Mouse (Mus musculus): Measurements from ENCODE around the gene Med9. TPM values are rescaled to one million over a fixed set of nuclear protein-coding genes. Genes with fewer than 3 reads are reported as not detected.

The Med9 gene
- polyA plus RNA-seq, 1 experiment = 38.9 TPM

DNA sequence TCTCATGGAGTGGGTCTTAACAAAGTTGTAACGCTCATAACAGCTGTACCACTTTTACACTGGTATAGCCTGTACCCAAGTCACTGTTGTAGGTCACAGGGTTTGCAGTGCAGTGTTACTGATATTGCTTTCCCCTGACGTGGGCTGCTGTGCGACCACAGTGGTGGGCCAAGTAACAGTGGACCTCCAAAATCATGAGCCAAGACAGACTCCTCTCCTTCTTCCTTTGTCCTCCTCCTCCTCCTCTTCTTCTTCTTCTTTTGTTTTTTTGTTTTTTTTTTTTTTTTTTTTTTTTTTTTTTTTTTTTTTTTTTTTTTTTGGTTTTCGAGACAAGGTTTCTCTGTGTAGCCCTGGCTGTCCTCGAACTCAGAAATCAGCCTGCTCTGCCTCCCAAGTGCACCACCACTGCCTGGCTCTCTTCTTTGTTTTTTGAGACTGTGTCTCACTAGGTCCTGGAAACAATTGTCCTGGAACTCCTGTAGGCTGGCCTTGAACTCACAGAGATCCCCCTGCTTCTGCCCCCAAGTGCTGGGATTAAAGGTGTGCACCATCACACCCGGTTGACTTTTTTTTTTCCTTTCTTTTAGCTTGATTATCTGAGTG is 41.4 kb upstream of the Med9 start:
- H3K79me3 ChIP-seq (ENCODE audit: low read depth) = no peaks in the 10 kb centered on the region
- no peak for TF ChIP-seq MYOD1 (IDR thresholded peaks at IDR 0.05; ENCODE audit: control insufficient read depth, insufficient read length, low read depth)
- TF ChIP-seq FOSL1 (IDR thresholded peaks at IDR 0.05; ENCODE audit: insufficient read depth, low read length, poor library complexity, severe bottlenecking) = no peak
- TF ChIP-seq MYOG (IDR thresholded peaks at IDR 0.05; ENCODE audit: control insufficient read depth, extremely low read depth, insufficient read length) = no peak
- no peak for TF ChIP-seq CEBPB (IDR thresholded peaks at IDR 0.05; ENCODE audit: low read depth)
- no peak for TF ChIP-seq CTCF (IDR thresholded peaks at IDR 0.05; ENCODE audit: control insufficient read depth, insufficient read depth, insufficient read length)
- no peak for TF ChIP-seq USF1 (IDR thresholded peaks at IDR 0.05; ENCODE audit: low read depth)
- TF ChIP-seq MAX (IDR thresholded peaks at IDR 0.05) = no peak
- H3K27me3 ChIP-seq (ENCODE audit: control insufficient read depth, insufficient read depth, insufficient read length) = peaks cover 22% of the 10 kb centered on the region
- no peak overlapping the region for H3K4me3 ChIP-seq (ENCODE audit: insufficient read depth, poor library complexity, severe bottlenecking)
- H3ac ChIP-seq (ENCODE audit: control insufficient read depth, insufficient read length, low read depth) = no peak overlapping the region
- H3K79me2 ChIP-seq (ENCODE audit: control insufficient read depth, insufficient read depth) = no peaks in the 10 kb centered on the region
- no peaks in the 10 kb centered on the region for H3K36me3 ChIP-seq (ENCODE audit: control insufficient read depth, insufficient read depth)

DNA sequence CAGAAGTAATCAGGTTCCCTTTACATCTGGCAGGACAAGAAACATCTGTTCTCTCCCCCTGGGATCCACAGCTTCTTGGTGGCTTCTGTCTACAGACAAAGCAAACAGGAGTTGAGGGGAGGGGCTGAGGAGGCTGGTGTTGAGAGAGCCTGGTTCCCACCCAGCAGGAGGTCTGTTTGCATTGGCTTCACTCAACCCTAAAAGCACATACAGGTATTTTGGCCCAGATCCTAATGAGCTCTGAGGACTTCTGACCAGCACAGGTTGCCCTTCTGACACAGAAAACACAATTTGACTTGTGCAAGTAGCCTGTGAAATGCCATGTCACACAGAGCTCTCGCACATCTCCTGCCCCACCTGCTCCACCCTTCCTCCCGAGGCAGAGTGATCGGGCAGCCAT is 39.6 kb upstream of the Med9 start:
- Histone ChIP-seq H3K79me3 (ENCODE audit: low read depth) (no peaks in the 10 kb centered on the region), H3K36me3 (ENCODE audit: control insufficient read depth, insufficient read depth) (no peaks in the 10 kb centered on the region), H3K27me3 (ENCODE audit: control insufficient read depth, insufficient read depth, insufficient read length) (peaks cover 22% of the 10 kb centered on the region), H3K79me2 (ENCODE audit: control insufficient read depth, insufficient read depth) (no peaks in the 10 kb centered on the region), H3K4me3 (ENCODE audit: insufficient read depth, poor library complexity, severe bottlenecking) (no peak overlapping the region), H3ac (ENCODE audit: control insufficient read depth, insufficient read length, low read depth) (no peak overlapping the region)
- TF ChIP-seq FOSL1 (IDR thresholded peaks at IDR 0.05; ENCODE audit: insufficient read depth, low read length, poor library complexity, severe bottlenecking) = no peak
- no peak for TF ChIP-seq CTCF (IDR thresholded peaks at IDR 0.05; ENCODE audit: control insufficient read depth, insufficient read depth, insufficient read length)
- no peak for TF ChIP-seq MYOD1 (IDR thresholded peaks at IDR 0.05; ENCODE audit: control insufficient read depth, insufficient read length, low read depth)
- TF ChIP-seq MYOG (IDR thresholded peaks at IDR 0.05; ENCODE audit: control insufficient read depth, extremely low read depth, insufficient read length) = no peak
- TF ChIP-seq USF1 (IDR thresholded peaks at IDR 0.05; ENCODE audit: low read depth) = no peak

DNA sequence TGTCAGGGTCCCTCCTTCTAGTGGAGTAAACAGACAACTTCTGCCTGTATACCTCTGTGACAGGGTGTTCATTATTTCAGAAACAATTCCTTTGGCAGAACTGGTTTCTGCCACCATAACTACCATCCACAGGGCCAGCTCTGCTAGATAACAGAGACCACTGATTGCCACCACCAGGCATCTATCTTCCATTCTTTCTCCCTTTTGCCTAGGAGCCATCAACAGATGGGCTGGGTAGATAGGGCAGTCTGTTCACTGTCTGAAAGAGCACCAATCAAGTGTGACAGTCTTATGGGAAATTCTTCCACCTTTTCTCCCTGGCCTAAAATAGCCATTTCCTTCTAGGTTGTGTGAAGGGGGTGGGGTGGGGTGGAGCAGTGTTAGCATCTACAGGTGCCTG is 37.4 kb upstream of the Med9 start:
- no peak for TF ChIP-seq CTCF (IDR thresholded peaks at IDR 0.05; ENCODE audit: control insufficient read depth, insufficient read depth, insufficient read length)
- TF ChIP-seq USF1 (IDR thresholded peaks at IDR 0.05; ENCODE audit: low read depth) = no peak
- TF ChIP-seq MYOG (IDR thresholded peaks at IDR 0.05; ENCODE audit: control insufficient read depth, extremely low read depth, insufficient read length) = no peak
- TF ChIP-seq CEBPB (IDR thresholded peaks at IDR 0.05; ENCODE audit: low read depth) = no peak
- no peak for TF ChIP-seq FOSL1 (IDR thresholded peaks at IDR 0.05; ENCODE audit: insufficient read depth, low read length, poor library complexity, severe bottlenecking)
- TF ChIP-seq MYOD1 (IDR thresholded peaks at IDR 0.05; ENCODE audit: control insufficient read depth, insufficient read length, low read depth) = no peak
- TF ChIP-seq MAX (IDR thresholded peaks at IDR 0.05) = no peak
- no peaks in the 10 kb centered on the region for H3K79me3 ChIP-seq (ENCODE audit: low read depth)
- no peaks in the 10 kb centered on the region for H3K79me2 ChIP-seq (ENCODE audit: control insufficient read depth, insufficient read depth)
- H3K4me3 ChIP-seq (ENCODE audit: insufficient read depth, poor library complexity, severe bottlenecking) = no peak overlapping the region
- H3K36me3 ChIP-seq (ENCODE audit: control insufficient read depth, insufficient read depth) = no peaks in the 10 kb centered on the region
- H3ac ChIP-seq (ENCODE audit: control insufficient read depth, insufficient read length, low read depth) = no peak overlapping the region
- peaks cover 27% of the 10 kb centered on the region for H3K27me3 ChIP-seq (ENCODE audit: control insufficient read depth, insufficient read depth, insufficient read length)

DNA sequence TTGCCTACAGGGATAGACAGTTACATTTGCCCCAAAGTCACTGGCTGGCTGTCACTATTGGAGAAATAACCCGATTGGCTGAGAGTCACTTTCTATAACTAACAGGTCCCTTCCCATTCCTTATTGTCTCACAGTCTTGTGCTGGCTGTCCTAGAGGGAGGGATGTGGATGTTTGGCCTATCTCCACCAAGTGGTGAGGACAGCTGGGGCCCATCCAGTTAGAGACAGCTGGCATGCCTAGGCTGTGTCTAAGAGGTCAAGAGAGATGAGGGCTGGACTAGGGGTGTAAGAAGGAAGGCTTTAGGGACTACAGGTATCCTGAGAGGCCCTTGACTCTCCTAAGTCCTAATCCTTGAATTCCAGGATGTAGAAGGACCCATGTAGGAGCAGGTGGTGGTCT is 36.5 kb upstream of the Med9 start:
- Histone ChIP-seq H3K79me2 (ENCODE audit: control insufficient read depth, insufficient read depth) (no peaks in the 10 kb centered on the region), H3K4me3 (ENCODE audit: insufficient read depth, poor library complexity, severe bottlenecking) (no peak overlapping the region), H3K27me3 (ENCODE audit: control insufficient read depth, insufficient read depth, insufficient read length) (peaks cover 20% of the 10 kb centered on the region), H3K36me3 (ENCODE audit: control insufficient read depth, insufficient read depth) (no peaks in the 10 kb centered on the region), H3K79me3 (ENCODE audit: low read depth) (no peaks in the 10 kb centered on the region), H3ac (ENCODE audit: control insufficient read depth, insufficient read length, low read depth) (no peak overlapping the region)
- no peak for TF ChIP-seq CTCF (IDR thresholded peaks at IDR 0.05; ENCODE audit: control insufficient read depth, insufficient read depth, insufficient read length)
- no peak for TF ChIP-seq MAX (IDR thresholded peaks at IDR 0.05)
- TF ChIP-seq MYOG (IDR thresholded peaks at IDR 0.05; ENCODE audit: control insufficient read depth, extremely low read depth, insufficient read length) = no peak
- no peak for TF ChIP-seq CEBPB (IDR thresholded peaks at IDR 0.05; ENCODE audit: low read depth)
- TF ChIP-seq MYOD1 (IDR thresholded peaks at IDR 0.05; ENCODE audit: control insufficient read depth, insufficient read length, low read depth) = no peak
- no peak for TF ChIP-seq USF1 (IDR thresholded peaks at IDR 0.05; ENCODE audit: low read depth)
- TF ChIP-seq FOSL1 (IDR thresholded peaks at IDR 0.05; ENCODE audit: insufficient read depth, low read length, poor library complexity, severe bottlenecking) = no peak

DNA sequence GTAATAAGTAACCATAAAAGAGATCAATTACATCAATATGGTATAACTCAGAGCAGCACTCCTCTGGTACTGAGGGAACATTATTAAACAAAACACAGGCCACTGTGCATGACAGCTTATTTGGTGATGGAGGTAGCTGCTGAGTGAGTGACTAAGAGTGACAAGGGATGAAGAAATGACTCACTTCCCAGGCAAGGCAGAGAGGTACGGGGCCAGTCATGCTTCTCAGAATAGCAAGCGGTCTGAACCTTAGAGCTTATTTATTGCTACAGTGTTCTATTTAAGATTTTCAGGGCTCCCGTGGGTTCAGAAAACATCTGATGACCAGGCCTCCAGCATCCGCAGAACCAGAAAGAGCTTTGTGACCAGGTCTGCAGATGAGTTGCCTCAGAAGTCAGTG is 34.3 kb upstream of the Med9 start:
- H3K79me3 ChIP-seq (ENCODE audit: low read depth) = no peaks in the 10 kb centered on the region
- H3K36me3 ChIP-seq (ENCODE audit: control insufficient read depth, insufficient read depth) = no peaks in the 10 kb centered on the region
- no peak overlapping the region for H3K4me3 ChIP-seq (ENCODE audit: insufficient read depth, poor library complexity, severe bottlenecking)
- peaks cover 19% of the 10 kb centered on the region for H3K27me3 ChIP-seq (ENCODE audit: control insufficient read depth, insufficient read depth, insufficient read length)
- no peak overlapping the region for H3ac ChIP-seq (ENCODE audit: control insufficient read depth, insufficient read length, low read depth)
- no peaks in the 10 kb centered on the region for H3K79me2 ChIP-seq (ENCODE audit: control insufficient read depth, insufficient read depth)
- TF ChIP-seq CTCF (IDR thresholded peaks at IDR 0.05; ENCODE audit: control insufficient read depth, insufficient read depth, insufficient read length) (no peak), USF1 (IDR thresholded peaks at IDR 0.05; ENCODE audit: low read depth) (no peak)

DNA sequence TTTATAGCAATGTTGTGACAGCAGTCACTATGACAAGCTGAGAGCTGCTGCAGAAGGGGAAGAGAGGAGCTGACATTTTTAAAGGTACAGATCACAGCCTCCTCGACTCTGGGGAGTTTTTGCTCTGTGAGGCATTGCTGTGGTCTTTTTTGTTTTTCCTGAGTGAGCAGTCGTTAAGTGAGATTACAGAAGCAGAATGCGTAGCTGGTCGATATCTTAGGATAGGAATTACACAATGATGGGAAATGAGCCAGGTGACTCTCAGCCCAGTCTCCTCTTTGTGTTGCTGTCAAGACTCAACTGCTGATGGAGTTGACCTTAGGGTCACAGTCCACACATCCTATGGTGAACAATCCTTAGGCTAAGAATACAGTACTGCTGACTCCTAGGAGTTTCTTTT is 30.0 kb upstream of the Med9 start:
- Histone ChIP-seq H3K79me3 (ENCODE audit: low read depth) (no peaks in the 10 kb centered on the region), H3K4me3 (ENCODE audit: insufficient read depth, poor library complexity, severe bottlenecking) (no peak overlapping the region), H3K79me2 (ENCODE audit: control insufficient read depth, insufficient read depth) (no peaks in the 10 kb centered on the region), H3K27me3 (ENCODE audit: control insufficient read depth, insufficient read depth, insufficient read length) (peaks cover 16% of the 10 kb centered on the region), H3K36me3 (ENCODE audit: control insufficient read depth, insufficient read depth) (no peaks in the 10 kb centered on the region), H3ac (ENCODE audit: control insufficient read depth, insufficient read length, low read depth) (no peak overlapping the region)
- TF ChIP-seq MYOD1 (IDR thresholded peaks at IDR 0.05; ENCODE audit: control insufficient read depth, insufficient read length, low read depth) (no peak), USF1 (IDR thresholded peaks at IDR 0.05; ENCODE audit: low read depth) (no peak), CEBPB (IDR thresholded peaks at IDR 0.05; ENCODE audit: low read depth) (no peak), CTCF (IDR thresholded peaks at IDR 0.05; ENCODE audit: control insufficient read depth, insufficient read depth, insufficient read length) (no peak), MAX (IDR thresholded peaks at IDR 0.05) (no peak), MYOG (IDR thresholded peaks at IDR 0.05; ENCODE audit: control insufficient read depth, extremely low read depth, insufficient read length) (no peak), FOSL1 (IDR thresholded peaks at IDR 0.05; ENCODE audit: insufficient read depth, low read length, poor library complexity, severe bottlenecking) (no peak)
